Mouse (Mus musculus) liver, postnatal 0 days (tissue): ENCODE measurements around the gene Pard3b.

Source experiments
- CTCF ChIP-seq: sonication (generic); IDR thresholded peaks from 2 replicates; pipeline ENCODE4 v1.5.1; 2016; ENCODE audit warnings: antibody characterized with exemption, low read depth
- EP300 ChIP-seq: IDR thresholded peaks from 2 replicates; pipeline ENCODE4 v1.6.1; 2016; ENCODE audit warnings: antibody characterized with exemption, low read depth, mild to moderate bottlenecking

DNA sequence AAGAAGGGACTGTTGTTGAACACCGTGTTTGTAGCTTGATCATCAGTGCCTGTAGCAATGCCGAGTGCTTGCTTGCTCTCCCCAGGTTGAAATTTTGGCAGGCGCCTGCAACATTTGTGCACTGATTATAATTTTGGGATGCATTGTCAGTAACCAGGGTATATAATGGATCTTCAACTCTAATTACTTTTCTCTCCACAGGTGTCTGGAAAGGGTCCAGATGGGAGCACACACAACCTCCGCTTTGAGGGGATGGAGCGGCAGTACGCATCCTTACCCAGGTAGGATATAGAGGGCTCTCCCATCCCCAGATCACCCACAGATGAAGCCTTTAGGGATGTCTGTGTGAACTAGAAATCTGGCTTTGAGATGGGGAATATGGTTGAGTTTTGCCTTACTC is 948.9 kb downstream of the Pard3b start:
- no peak for TF ChIP-seq CTCF
- no peak for TF ChIP-seq EP300
